Mouse (Mus musculus) midbrain, embryonic 12.5 days (tissue): ENCODE measurements around the gene Cfap54. TPM values are rescaled to one million over a fixed set of nuclear protein-coding genes. Genes with fewer than 3 reads are reported as not detected.

Source experiments
- ATAC-seq: fragments of 200-750 bp; cut with Nextera tagmentation; 2 replicates; pipeline ENCODE4 v1.8.0; 2017; ENCODE audit warnings: low read depth, moderate TSS enrichment, moderate library complexity; ENCODE audit not compliant: low FRiP score
- H3K27ac ChIP-seq: fragments of 300-500 bp; sonication (generic); replicated peaks from 2 replicates; pipeline ENCODE4 v1.5.1; 2016; ENCODE audit warnings: mild to moderate bottlenecking
- H3K27me3 ChIP-seq: fragments of 300-500 bp; sonication (generic); 2 replicates; pipeline ENCODE4 v1.6.1; 2016; ENCODE audit warnings: mild to moderate bottlenecking
- H3K36me3 ChIP-seq: fragments of 300-500 bp; sonication (generic); 2 replicates; pipeline ENCODE4 v1.6.1; 2016
- H3K4me1 ChIP-seq: fragments of 300-500 bp; sonication (generic); 2 replicates; pipeline ENCODE4 v1.6.1; 2016
- H3K4me2 ChIP-seq: fragments of 300-500 bp; sonication (generic); replicated peaks from 2 replicates; pipeline ENCODE4 v1.6.1; 2016; ENCODE audit warnings: mild to moderate bottlenecking, moderate library complexity
- H3K4me3 ChIP-seq: fragments of 300-500 bp; sonication (generic); 2 replicates; pipeline ENCODE4 v1.5.1; 2016; ENCODE audit warnings: mild to moderate bottlenecking
- H3K9ac ChIP-seq: fragments of 300-500 bp; sonication (generic); replicated peaks from 2 replicates; pipeline ENCODE4 v1.6.1; 2016; ENCODE audit warnings: mild to moderate bottlenecking, moderate library complexity
- H3K9me3 ChIP-seq: fragments of 300-500 bp; sonication (generic); 2 replicates; pipeline ENCODE4 v1.6.1; 2016; ENCODE audit warnings: mild to moderate bottlenecking
- WGBS: fragments of 180-500 bp; shearing (Covaris S2); methylation state at CpG from one replicate; pipeline ENCODE4 v1.1.7; 2016; 5-methylcytosine and 5-hydroxymethylcytosine counted together
- polyA plus RNA-seq: library from polyadenylated mRNA; unstranded; fragments of >200 nt; fragmentation: Nextera tagmentation; extraction: Ambion mirVana; gene quantifications from 2 replicates; pipeline ENCODE4 v1.2.1, GENCODE M21; 2016

Gene Cfap54
- polyA plus RNA-seq, 1 experiment from 2014 or later = 1.3 TPM

DNA sequence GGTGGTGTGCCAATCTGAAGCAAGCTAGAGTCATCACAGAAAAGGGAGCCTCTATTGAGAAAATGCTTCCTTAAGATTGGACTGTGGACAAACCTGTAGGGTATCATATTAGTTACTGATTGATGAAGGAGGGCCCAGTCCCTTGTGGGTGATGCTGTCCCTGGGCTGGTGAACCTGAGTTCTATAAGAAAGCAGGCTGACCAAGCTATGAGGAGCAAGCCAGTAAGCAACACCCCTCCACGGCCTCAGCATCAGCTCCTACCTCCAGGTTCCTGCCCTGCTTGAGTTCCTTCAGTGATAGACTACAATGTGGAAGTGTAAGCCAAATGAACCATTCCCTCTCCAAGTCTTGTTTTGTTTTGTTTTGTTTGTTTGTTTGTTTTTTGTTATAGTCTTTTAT lies 162.9 kb downstream of the Cfap54 start:
- 78% methylated on average over 1 of the region's 1 CpGs for WGBS
- no peaks in the 10 kb centered on the region for H3K9me3 ChIP-seq
- ATAC-seq = no peak

DNA sequence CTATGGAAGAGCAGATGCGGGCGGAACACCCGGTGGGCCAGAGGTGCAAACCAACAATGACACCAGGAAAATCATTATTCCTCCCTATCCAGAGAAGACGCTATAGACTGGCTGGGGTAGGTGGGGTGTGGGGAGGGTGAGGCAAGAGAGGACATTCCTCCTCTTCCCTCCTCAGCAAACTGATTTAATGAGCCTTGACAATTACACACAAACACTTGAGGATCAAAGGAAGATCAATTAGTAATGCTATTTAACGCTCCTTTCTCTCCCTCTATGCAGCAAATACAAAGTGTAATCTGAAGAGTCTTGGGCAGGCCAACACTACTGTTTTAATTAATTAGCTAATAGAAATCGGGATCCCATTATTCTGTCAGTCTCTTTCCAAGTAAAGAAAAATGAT lies 174.2 kb downstream of the Cfap54 start:
- no peak overlapping the region for H3K27ac ChIP-seq
- ATAC-seq = peak; percentile 56

More for the DNA sequence above, 162.9 kb downstream of the Cfap54 start:
- Histone ChIP-seq H3K27ac (no peak overlapping the region), H3K27me3 (no peaks in the 10 kb centered on the region), H3K4me1 (no peaks in the 10 kb centered on the region), H3K4me3 (no peak overlapping the region), H3K36me3 (no peaks in the 10 kb centered on the region), H3K4me2 (no peak overlapping the region), H3K9ac (no peak overlapping the region)

DNA sequence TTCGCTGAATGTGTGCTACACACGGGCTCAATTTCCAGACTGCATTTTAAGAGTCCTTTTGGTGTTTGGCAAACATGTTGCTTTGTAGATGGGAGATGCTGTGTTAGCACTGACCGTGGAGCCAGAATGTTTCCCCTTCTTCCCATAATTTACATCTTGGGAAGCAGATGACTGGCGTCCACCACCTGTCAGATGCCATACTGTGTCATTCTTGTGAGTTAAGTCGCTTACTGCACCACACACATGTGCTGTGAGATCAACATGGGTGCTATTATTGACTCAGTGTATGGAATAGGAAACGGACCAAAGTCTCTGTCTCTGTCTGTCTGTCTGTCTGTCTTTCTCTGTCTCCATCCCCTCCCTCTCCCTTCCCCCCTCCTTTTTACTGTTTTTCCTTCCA lies 193.0 kb downstream of the Cfap54 start:
- Histone ChIP-seq H3K4me2 (no peak overlapping the region), H3K27me3 (no peaks in the 10 kb centered on the region), H3K4me1 (no peaks in the 10 kb centered on the region), H3K9me3 (no peaks in the 10 kb centered on the region), H3K4me3 (no peak overlapping the region), H3K27ac (no peak overlapping the region), H3K36me3 (no peaks in the 10 kb centered on the region), H3K9ac (no peak overlapping the region)
- WGBS = 88% methylated on average over 6 of the region's 6 CpGs
- ATAC-seq = no peak

More for the DNA sequence above, 174.2 kb downstream of the Cfap54 start:
- Histone ChIP-seq H3K36me3 (no peaks in the 10 kb centered on the region), H3K4me2 (no peak overlapping the region), H3K4me1 (peaks cover 11% of the 10 kb centered on the region), H3K27me3 (no peaks in the 10 kb centered on the region), H3K9me3 (no peaks in the 10 kb centered on the region), H3K4me3 (no peak overlapping the region), H3K9ac (no peak overlapping the region)
- 49% methylated on average over 6 of the region's 6 CpGs for WGBS

DNA sequence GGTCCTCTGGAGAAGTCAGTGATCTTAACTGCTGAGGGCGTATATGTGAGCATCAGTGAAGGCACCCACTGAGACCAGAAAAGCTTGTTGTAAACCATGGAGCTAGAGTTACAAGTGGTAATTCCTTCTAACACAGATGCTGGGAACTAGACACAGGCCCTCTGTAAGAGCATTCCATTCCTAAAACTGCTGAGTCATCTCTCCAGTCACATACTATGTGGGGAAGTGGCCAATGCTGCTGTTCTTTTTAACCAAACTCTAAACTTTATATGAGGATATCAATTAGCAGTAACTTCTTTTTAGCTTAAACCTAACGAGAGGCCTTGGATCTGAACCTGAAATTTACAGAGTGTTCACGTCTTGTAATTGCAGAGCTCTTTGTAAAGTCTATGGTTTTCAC lies 203.4 kb downstream of the Cfap54 start:
- H3K9ac ChIP-seq = no peak overlapping the region
- no peaks in the 10 kb centered on the region for H3K9me3 ChIP-seq
- no peak for ATAC-seq
- H3K4me1 ChIP-seq = no peaks in the 10 kb centered on the region
- H3K27me3 ChIP-seq = no peaks in the 10 kb centered on the region
- no peak overlapping the region for H3K4me3 ChIP-seq
- 90% methylated on average over 3 of the region's 3 CpGs for WGBS
- H3K4me2 ChIP-seq = no peak overlapping the region
- no peak overlapping the region for H3K27ac ChIP-seq
- H3K36me3 ChIP-seq = no peaks in the 10 kb centered on the region

DNA sequence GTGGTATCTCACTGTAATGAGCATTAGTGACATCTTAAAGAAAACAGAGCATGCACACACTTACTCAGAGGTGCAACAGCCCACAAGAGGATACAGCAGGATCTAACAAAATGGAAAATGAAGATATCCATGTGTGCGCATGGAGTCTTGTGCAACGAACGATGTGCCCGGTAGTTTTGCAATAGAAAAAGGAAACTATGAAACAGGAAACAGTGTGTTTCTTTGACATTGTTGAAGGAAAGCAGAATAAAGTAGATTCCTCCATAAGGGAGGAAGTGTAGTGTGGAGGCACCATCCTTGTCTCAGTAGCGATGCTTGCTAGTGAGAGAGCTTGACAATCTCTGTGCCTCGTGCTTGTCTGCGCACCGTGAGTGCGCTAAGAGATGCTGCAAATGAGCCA lies 240.4 kb downstream of the Cfap54 start:
- no peak for ATAC-seq
- H3K9ac ChIP-seq = no peak overlapping the region
- H3K27ac ChIP-seq = no peak overlapping the region
- 0 out of 2 replicates have a peak, but pooled peaks cover 7% of the 10 kb centered on the region for H3K4me1 ChIP-seq
- H3K4me3 ChIP-seq = no peak overlapping the region
- WGBS = 92% methylated on average over 9 of the region's 9 CpGs
- H3K36me3 ChIP-seq = no peaks in the 10 kb centered on the region
- no peaks in the 10 kb centered on the region for H3K27me3 ChIP-seq
- H3K4me2 ChIP-seq = no peak overlapping the region
- no peaks in the 10 kb centered on the region for H3K9me3 ChIP-seq

DNA sequence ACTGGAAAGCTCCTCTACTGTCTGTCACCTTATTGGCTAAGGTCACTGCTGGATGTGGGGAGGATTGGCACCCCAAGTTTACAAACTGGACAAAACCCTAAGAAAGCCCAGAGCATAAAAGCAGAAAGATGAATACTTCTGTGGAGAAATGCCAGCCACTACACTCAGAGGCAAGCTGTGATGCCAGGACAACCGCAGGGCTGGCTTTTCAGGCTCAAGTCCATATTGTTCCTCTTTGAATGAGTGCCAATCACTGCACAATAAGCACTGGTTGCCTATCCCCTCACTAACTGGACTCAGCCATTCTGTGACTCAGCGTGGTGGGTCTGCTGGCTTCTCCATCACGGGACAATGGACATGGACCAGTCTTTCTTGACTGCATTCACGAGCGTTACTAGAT lies 243.8 kb downstream of the Cfap54 start:
- H3K4me1 ChIP-seq = 0 out of 2 replicates have a peak, but pooled peaks cover 7% of the 10 kb centered on the region
- no peaks in the 10 kb centered on the region for H3K36me3 ChIP-seq
- H3K9me3 ChIP-seq = no peaks in the 10 kb centered on the region
- H3K4me2 ChIP-seq = no peak overlapping the region
- no peaks in the 10 kb centered on the region for H3K27me3 ChIP-seq
- H3K27ac ChIP-seq = no peak overlapping the region
- no peak overlapping the region for H3K9ac ChIP-seq
- WGBS = 44% methylated on average over 5 of the region's 5 CpGs
- peak; percentile 84 for ATAC-seq
- no peak overlapping the region for H3K4me3 ChIP-seq

DNA sequence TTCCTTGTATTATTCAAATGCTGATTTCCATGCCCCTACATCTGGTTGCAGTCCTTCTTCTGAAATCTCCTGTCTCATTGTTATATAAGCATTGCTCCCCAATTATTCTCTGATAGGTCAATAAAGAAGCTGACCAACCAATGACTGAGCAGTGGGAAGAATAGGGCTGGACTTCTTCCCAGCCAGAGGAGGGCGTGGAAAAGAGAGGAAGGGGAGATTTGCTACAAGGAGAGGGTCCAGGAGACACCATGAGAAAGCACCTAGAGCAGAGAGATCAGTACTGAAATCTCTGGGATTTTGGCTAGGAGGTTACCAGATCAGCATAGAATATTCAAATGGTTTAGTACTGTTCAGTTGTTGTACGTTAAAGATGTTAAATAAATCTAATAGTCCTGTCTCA lies 244.4 kb downstream of the Cfap54 start:
- H3K9ac ChIP-seq = no peak overlapping the region
- WGBS = 79% methylated on average over 2 of the region's 2 CpGs
- H3K4me3 ChIP-seq = no peak overlapping the region
- H3K27ac ChIP-seq = no peak overlapping the region
- no peaks in the 10 kb centered on the region for H3K9me3 ChIP-seq
- no peaks in the 10 kb centered on the region for H3K36me3 ChIP-seq
- no peak overlapping the region for H3K4me2 ChIP-seq
- no peak; the same call in 1 of the 2 replicates for ATAC-seq
- H3K4me1 ChIP-seq = 0 out of 2 replicates have a peak, but pooled peaks cover 7% of the 10 kb centered on the region
- H3K27me3 ChIP-seq = no peaks in the 10 kb centered on the region

DNA sequence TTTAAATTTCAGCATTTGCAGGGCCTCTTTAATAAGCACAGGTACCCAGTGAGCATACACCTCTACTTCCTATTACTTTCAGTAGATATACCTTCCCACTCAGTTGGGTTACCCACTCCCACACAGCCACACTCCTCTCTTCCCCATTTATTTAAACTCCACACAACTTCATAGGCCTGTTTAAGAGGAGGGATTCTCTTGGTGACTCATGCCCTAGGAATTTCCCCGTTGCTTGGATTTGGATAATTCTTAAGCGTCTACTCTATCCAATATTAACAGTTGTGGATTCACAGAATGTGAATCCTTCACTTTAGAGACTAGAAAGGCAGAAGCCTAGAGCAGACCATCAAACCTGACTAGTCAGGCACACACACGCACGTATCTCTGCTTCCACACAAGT lies 259.9 kb downstream of the Cfap54 start:
- Histone ChIP-seq H3K9ac (no peak overlapping the region), H3K36me3 (no peaks in the 10 kb centered on the region), H3K27ac (no peak overlapping the region), H3K4me3 (no peak overlapping the region), H3K27me3 (no peaks in the 10 kb centered on the region), H3K9me3 (no peaks in the 10 kb centered on the region), H3K4me2 (no peak overlapping the region), H3K4me1 (no peaks in the 10 kb centered on the region; the same call in 1 of the 2 replicates)
- 81% methylated on average over 4 of the region's 4 CpGs for WGBS
- ATAC-seq = no peak

DNA sequence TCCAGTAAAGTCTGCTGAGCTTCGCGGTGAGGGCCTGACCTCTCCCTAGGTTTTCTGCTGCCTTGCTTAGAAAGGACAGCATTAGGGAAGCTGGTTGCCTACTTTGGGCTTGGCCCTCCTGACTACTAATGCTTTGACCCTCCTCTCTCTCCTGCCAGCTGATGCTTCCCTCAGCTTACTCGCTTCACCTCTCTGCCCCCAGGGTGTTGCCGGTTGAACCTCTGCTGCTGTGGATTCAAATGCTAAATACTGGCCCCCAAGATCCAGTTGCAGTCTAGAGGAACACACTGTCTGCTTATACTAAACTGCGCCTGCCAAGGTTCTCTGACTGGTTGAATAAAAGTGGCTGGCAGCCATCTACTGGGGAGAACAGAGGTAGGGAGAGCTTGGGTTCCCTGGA lies 263.2 kb downstream of the Cfap54 start:
- Histone ChIP-seq H3K4me3 (no peak overlapping the region), H3K4me1 (no peaks in the 10 kb centered on the region; the same call in 1 of the 2 replicates), H3K36me3 (no peaks in the 10 kb centered on the region), H3K9ac (no peak overlapping the region), H3K4me2 (no peak overlapping the region), H3K27ac (no peak overlapping the region), H3K9me3 (no peaks in the 10 kb centered on the region), H3K27me3 (no peaks in the 10 kb centered on the region)
- 33% methylated on average over 5 of the region's 5 CpGs for WGBS
- no peak for ATAC-seq

DNA sequence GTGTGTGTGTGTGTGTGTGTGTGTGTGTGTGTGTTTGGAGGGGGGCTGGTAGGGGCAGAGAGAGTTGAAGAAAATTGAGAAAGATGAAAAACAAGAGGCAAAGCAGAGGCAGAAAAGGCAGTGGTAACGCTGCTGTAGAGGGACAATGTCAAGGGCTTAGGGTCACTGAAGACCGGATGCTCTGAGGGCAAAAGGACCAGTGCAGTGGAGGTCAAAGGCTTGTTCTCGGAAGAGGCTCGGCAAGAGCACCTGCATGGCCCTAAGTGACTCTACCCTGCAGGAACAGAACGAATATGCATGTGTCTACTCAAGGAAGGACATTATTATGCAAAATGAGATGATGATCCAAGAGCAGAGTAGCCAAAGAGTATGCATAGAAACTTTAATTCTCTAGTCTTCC lies 264.5 kb downstream of the Cfap54 start:
- Histone ChIP-seq H3K9me3 (no peaks in the 10 kb centered on the region), H3K4me1 (no peaks in the 10 kb centered on the region; the same call in 1 of the 2 replicates), H3K36me3 (no peaks in the 10 kb centered on the region), H3K27ac (no peak overlapping the region), H3K9ac (no peak overlapping the region), H3K27me3 (no peaks in the 10 kb centered on the region), H3K4me3 (no peak overlapping the region), H3K4me2 (no peak overlapping the region)
- WGBS = 80% methylated on average over 5 of the region's 5 CpGs
- ATAC-seq = no peak

DNA sequence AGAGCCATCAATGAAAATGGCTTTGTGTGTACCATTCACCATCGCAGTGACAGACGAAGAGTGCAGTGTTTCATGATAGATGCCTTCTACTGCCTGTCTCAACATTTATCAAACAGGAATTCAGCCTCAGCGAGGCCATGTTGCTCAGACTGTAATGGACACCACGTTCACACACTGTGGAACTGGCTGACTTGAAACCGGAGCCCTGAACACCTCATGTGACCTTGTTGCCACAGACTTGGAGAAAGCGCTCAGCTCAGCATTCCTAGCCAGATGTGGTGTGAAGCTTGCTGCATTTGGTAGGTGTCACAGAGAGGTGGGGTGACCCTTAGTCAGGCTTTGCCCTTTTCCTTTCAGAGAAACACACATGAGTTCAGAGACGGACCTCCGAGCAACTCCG lies 270.5 kb downstream of the Cfap54 start:
- no peak for ATAC-seq
- H3K4me1 ChIP-seq = no peaks in the 10 kb centered on the region
- H3K9ac ChIP-seq = no peak overlapping the region
- H3K27me3 ChIP-seq = no peaks in the 10 kb centered on the region
- 89% methylated on average over 9 of the region's 9 CpGs for WGBS
- H3K36me3 ChIP-seq = no peaks in the 10 kb centered on the region
- no peak overlapping the region for H3K4me3 ChIP-seq
- H3K9me3 ChIP-seq = no peaks in the 10 kb centered on the region
- H3K4me2 ChIP-seq = no peak overlapping the region
- no peak overlapping the region for H3K27ac ChIP-seq

DNA sequence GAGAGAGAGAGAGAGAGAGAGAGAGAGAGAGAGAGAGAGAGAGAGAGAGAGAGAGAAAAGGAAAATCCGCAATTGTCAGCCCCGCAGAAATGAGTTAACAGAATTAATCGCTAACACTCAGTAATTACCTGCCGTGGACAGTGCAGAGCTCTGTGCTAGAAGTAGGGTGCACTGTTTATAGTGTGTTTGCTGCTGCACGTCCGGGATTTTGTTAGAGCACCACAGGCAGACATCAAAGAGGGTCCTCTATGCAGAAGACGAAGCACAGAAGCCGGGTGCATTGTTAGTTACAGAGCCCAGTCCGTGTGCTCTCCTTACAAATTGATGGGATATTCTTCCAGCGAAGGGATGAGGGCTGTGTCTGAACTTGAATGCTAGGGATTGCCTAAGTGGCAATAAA lies 289.5 kb downstream of the Cfap54 start:
- peak; percentile 59 for ATAC-seq
- H3K4me3 ChIP-seq = no peak overlapping the region
- H3K27me3 ChIP-seq = no peaks in the 10 kb centered on the region
- H3K27ac ChIP-seq = peak overlapping the region; percentile 60
- H3K4me1 ChIP-seq = peaks cover 22% of the 10 kb centered on the region
- 38% methylated on average over 10 of the region's 10 CpGs for WGBS
- H3K9me3 ChIP-seq = no peaks in the 10 kb centered on the region
- no peaks in the 10 kb centered on the region for H3K36me3 ChIP-seq
- H3K9ac ChIP-seq = no peak overlapping the region
- H3K4me2 ChIP-seq = 0 out of 2 replicates have a peak overlapping the region, but pooled peaks have one; percentile 26

DNA sequence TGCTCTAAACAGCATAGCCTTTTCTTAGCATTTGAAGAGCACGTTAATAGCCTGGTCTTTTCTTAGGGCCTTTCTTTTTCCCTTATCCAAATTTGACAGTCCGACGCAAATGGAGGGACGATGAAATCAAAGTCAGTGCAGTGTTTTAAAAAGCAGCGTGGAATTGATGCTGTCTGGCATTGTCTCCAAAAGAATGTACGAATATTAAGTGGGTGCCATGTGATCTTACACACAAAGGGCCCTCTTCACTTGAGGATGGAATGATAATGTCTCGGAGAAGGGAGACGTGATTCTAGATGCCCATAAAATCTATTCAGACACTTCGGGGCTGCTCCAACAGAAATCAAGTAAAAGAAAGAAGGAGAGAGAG lies 289.9 kb downstream of the Cfap54 start:
- peak; percentile 84; the same call in 1 of the 2 replicates for ATAC-seq
- H3K9ac ChIP-seq = no peak overlapping the region
- H3K9me3 ChIP-seq = no peaks in the 10 kb centered on the region
- H3K27me3 ChIP-seq = no peaks in the 10 kb centered on the region
- H3K27ac ChIP-seq = peak overlapping the region; percentile 60
- peaks cover 22% of the 10 kb centered on the region for H3K4me1 ChIP-seq
- 28% methylated on average over 9 of the region's 9 CpGs for WGBS
- no peak overlapping the region for H3K4me3 ChIP-seq
- H3K4me2 ChIP-seq = peak overlapping the region; percentile 26; the same call in 1 of the 2 replicates
- H3K36me3 ChIP-seq = no peaks in the 10 kb centered on the region
